Mouse (Mus musculus) layer of hippocampus, adult 6 months (tissue): Measurements from ENCODE around the gene Etv2. TPM values are rescaled to one million over a fixed set of nuclear protein-coding genes. Genes with fewer than 3 reads are reported as not detected.

ENCODE experiments used
- long read RNA-seq, 2 experiments: library from polyadenylated mRNA; unstranded; transcript quantifications; one replicate each; pipeline ENCODE4 v2.0.0; 2019 to 2020
- microRNA-seq: library from miRNA; unstranded; fragments of <30 nt; microRNA quantifications from one replicate; pipeline ENCODE4 v1.2.0, GENCODE M21; 2020
- polyA plus RNA-seq: library from polyadenylated mRNA; unstranded; fragments of <200 nt; fragmentation: Nextera tagmentation; gene quantifications from 2 replicates; pipeline ENCODE4 v1.2.3, GENCODE M21; 2021

Gene Etv2
- not detected in 2 replicates for polyA plus RNA-seq
- long read RNA-seq, experiment 1, result 0 reads
- long read RNA-seq, experiment 2, result 0 reads

DNA sequence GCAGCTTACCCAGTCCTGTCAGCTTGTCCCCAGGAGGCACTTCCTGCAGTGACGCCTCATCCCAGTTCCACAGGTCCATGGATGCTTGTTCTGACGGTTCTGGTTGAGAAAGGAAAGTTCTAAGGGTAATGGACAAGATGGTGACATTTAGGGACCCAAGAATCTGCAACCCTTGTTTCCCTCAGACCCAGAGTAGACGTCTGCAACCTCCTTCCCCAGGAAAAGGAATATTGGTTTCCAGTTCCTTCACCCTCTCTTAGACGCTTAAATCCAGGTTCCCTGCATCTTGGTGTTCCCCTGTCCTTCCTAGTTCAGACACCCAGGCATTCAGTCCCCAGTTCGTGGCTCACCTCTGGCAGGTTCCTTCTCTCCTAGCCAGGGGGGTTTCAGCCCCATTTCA lies at the start of gene Etv2:
Gene Etv2 (minus strand): TSS at position 101 of the 400 bp plus-strand sequence.

DNA sequence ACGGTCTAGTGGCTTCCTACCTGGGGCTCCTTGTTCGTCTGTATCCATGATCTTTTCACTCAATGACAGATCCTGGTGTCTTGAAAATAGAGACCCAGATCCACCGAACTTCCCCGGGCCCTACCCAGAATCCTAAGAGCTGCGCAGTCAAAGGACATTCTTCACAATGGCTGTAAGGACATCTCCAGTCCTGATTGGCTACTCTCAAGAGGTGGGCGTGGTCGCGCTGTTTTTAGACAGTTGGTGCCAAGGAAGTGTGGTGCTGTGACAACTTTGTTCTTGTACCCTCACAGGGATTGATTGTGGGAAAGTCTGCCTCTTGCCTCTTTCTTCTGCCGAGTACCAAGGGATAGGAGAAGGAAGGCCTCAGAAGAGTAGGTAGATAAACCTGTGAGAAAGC lies 35.8 kb upstream of the Etv2 start, which contains the start of gene Pmis2:
Gene Pmis2 (minus strand): TSS at position 126 of the 400 bp plus-strand sequence.

DNA sequence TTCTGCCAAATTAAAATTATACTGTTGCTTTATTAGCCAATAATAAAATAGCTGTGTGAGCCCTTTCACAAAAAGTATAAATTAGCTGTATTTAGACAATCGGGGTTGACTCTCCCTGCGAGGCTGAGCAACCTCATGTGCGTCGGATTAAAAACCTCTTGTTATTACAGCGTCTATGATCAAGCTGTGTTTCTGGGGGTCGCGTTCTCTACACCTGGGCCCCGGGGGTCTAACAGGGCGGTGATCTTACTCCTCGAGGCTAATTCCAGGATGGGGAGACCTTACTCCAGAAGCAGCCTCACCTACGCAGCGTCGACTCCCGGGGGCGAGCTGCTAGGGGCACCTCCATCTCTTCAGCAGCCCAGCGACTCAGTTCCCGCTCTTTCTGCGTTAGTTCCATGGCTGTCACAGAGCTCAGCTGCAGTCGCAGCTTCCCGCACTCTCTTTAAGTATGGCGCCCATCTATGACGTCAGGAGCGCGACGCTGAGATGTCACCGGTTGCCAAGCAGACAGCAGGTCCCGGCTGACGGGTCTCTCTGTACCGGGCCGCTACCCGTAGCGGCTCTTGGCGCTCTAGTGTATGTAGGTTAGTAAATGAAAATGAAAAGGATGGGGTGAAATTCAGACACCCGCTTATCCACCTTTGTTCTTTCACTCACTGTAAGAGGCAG lies 29.0 kb upstream of the Etv2 start, which contains the start of gene Haus5:
Gene Haus5 (minus strand): TSS at position 466 of the 672 bp plus-strand sequence.

DNA sequence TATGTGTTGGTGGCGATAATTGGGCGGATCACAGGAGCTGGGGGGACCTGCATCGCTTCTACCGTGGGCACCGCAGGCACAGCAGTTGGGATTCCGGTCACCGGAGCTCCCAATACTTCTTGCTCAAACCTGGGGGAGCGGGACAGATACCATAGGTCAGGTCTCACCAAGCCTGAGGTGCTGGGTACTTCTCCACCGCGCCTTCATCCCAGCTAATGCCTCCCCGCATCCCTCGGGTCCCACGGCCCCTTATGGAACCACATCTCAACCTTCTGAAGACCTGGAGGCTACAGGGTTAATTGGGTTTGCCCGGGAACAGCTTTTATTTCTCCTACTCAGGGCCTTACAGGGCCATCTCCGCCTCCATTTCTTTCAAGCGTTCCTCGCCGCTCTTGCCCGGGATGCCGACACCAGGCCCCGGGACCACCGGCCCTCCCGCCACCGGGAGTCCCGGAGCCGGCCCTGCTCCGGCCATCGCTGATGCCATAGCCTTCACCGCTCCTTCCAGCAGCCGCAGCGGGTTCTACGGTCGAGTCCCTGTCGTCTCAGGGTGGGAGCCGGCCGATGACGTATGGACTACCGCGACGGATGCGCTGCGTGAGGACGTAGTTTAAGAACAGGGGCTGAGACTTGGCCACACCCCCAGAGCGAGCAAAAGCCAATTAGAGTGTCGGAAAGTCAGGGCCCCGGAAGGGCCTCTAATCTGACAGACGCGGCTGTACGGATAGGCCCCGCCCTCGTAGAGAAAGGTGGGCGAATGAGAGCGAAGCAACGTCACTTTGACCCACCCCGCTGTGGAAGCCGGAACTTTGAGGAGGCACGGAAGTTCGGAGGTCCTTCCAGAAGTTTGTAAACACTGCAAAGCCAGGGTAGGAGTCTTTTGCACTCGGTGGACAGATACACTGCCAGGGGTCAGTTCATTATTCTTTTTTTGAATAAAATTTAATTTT lies 14.2 kb upstream of the Etv2 start, which contains the start of gene Rbm42:
Gene Rbm42 (minus strand): TSS at position 727 of the 950 bp plus-strand sequence.

DNA sequence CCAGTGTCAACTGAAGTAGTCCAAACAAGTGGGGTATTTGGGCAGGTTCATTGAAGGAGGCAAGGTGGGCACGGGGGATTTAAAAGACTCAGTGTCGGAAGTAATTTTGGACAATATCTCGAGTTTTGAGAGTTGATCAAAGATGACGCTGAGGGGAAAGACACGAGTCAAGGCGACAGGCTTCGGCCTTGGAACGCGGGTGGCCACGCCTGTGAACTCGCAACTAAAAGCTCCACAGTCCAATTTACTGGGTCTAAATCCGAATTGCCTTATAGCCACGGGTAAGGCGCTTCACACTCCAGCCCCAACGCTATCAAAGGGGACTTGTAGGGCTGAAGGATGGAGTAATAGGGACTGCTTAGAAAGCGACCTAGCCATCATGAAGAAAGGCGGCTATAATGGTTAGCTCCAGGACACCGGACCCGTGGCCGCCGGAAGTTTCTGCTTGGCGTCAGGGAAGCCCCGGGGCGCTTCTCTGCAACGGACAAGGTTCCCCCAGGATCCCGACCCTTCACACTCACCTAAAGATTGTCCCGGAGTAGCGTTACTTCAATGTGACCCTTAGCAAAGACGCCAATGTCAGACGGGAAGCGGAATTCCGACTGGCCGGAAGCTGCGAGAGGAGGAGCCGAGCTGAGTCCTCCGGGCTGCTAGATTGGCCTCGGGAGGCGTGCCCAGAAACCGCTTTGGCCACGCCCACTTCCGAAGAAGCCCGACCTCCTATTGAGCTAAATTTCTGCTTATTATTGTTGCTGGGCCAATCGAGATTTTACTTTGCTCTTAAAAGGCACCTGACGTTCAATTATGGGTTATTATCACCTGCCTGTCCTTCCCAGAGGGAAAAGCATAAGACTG lies 9.9 kb downstream of the Etv2 start, which contains the start of gene Cox6b1:
Gene Cox6b1 (minus strand): TSS at position 622 of the 855 bp plus-strand sequence.

DNA sequence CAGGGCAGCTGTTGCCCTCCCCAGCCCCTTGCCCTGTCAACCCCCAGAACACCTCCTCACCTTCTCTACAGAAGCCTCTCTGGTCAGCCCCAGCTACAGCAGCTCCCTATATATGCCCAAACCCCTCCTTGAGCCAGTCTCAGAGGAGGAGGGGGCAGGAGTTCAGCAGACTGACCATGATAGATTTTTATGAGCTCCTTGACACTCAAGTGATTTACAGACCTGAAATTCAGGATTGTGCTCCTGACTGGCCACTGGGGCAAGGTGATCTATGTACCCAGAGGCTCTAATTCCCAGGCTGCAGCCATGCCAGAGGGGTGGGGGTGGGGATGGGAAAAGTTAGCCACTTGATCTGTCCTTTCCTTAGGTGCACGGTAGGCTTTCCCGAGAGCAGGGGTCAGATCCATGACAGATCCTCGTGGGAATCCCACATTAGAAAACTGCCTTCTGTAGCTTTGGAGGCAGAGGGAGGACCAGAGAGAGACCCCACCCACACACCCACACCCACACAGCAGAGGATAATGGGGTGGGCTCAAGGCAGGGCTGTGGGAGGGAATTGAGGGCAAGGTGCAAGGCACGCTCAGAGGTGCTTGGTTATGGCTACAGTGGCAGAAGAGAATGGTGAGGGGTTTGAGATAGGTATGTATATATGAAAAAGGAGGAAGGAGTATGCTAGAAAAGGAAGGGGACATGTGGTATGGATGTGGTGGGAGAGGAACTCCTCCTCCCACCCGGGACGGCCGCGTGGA lies 22.8 kb downstream of the Etv2 start, which contains the start of gene Upk1a:
Gene Upk1a (minus strand): TSS at position 194 of the 749 bp plus-strand sequence.

DNA sequence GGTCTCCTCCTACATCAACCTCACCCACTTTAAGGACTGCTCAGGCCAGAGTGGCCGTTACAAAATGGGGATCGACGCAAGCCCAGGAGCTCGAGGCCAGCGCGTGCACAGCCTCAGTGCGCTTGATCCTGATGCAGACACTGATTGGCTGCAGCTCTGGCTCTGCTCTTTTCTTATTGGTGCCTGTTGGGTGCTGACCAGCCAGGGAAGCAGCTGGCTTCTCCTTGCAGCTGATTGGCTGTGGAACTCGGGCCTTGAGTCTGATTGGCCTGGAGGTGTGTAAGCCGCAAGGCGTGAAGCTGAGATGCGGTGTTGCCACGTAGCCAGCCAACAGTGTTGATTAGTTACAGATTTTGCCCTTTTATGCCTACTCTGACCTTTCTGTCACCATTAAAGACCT lies 36.9 kb downstream of the Etv2 start, which contains the start of gene Zbtb32:
Gene Zbtb32 (minus strand): TSS at position 124 of the 400 bp plus-strand sequence.

DNA sequence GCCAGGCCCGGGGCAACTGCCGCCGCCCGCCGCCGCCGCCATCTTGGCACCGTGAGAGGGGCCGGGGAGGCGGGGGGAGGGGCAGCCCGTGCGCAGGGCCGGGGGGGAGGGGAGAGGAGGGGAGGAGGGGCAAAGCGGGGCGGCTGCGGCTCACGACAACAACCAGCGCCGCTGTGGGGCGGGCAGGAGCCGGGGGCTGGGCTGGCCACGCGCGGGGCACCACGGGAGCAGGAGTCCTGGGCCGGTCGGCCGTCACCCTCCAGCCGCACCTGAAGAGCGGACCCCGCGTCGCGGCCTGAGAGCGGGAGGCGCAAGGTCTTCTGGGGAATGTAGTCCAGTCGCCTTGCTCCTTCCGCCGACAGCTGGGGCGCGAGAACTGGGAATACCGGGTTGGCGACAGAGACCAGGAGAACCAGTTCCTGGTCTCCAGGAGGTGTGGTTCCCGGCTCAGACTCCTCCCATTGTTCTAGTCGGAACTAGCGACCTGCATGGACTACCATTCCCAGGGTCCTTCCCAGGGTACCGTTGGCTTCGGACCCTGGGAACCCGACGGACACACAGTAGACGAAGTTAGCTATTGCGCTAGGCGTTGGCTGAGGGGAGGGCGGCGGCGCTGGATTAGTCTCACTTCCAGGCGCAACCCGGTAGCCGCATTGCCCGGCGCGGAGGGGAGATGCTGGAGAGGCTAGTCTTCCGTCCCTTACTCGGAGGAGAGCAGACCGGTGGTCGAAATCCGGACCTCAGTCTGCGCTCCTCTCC lies 46.8 kb downstream of the Etv2 start, which contains the start of gene Kmt2b:
Gene Kmt2b (minus strand): TSS at position 51 of the 759 bp plus-strand sequence.

Small RNA genes within 50 kb of the gene (microRNA-seq; reads per million reads assigned to microRNA genes)
- not detected for gene Mir3569

Other genes with a start within 250 kb of the Etv2 start
- 120 and 125 TPM in 2 replicates for gene Tyrobp, start 222.1 kb downstream of the Etv2 start, polyA plus RNA-seq
- gene Hcst, start 216.0 kb downstream of the Etv2 start, polyA plus RNA-seq, result 2.7 and 3.0 TPM in 2 replicates
- gene Nfkbid, start 214.1 kb downstream of the Etv2 start, polyA plus RNA-seq, result 0.40 and 0.80 TPM in 2 replicates
- gene Aplp1, start 190.3 kb downstream of the Etv2 start, polyA plus RNA-seq, result 316 and 379 TPM in 2 replicates
- gene Kirrel2, start 178.2 kb downstream of the Etv2 start, polyA plus RNA-seq, result 1.9 and 2.2 TPM in 2 replicates
- 0.90 and 0.92 TPM in 2 replicates for gene Nphs1, start 177.5 kb downstream of the Etv2 start, polyA plus RNA-seq
- gene Prodh2, start 142.2 kb downstream of the Etv2 start, polyA plus RNA-seq, result not detected in 2 replicates
- 43.0 and 61.1 TPM in 2 replicates for gene Arhgap33, start 100.8 kb downstream of the Etv2 start, polyA plus RNA-seq
- 6.1 and 6.3 TPM in 2 replicates for gene Hspb6, start 83.7 kb downstream of the Etv2 start, polyA plus RNA-seq
- 1.2 and 4.0 TPM in 2 replicates for gene Proser3, start 83.6 kb downstream of the Etv2 start, polyA plus RNA-seq
- gene Lin37, start 76.0 kb downstream of the Etv2 start, polyA plus RNA-seq, result 65.8 and 69.9 TPM in 2 replicates
- gene U2af1l4, start 72.6 kb downstream of the Etv2 start, polyA plus RNA-seq, result 122 and 127 TPM in 2 replicates
- gene Gm49396, start 72.5 kb downstream of the Etv2 start, polyA plus RNA-seq, result 0.33 and 0.40 TPM in 2 replicates
- 190 and 201 TPM in 2 replicates for gene Psenen, start 72.2 kb downstream of the Etv2 start, polyA plus RNA-seq
- gene Igflr1, start 70.4 kb downstream of the Etv2 start, polyA plus RNA-seq, result 0.46 and 0.69 TPM in 2 replicates
- gene Kmt2b, start 47.1 kb downstream of the Etv2 start, polyA plus RNA-seq, result 1.4 and 3.8 TPM in 2 replicates
- 0.23 and 0.30 TPM in 2 replicates for gene Zbtb32, start 36.9 kb downstream of the Etv2 start, polyA plus RNA-seq
- not detected in 2 replicates for gene Upk1a, start 23.0 kb downstream of the Etv2 start, polyA plus RNA-seq
- 2,257 and 2,565 TPM in 2 replicates for gene Cox6b1, start 9.7 kb downstream of the Etv2 start, polyA plus RNA-seq
- gene Rbm42, start 14.5 kb upstream of the Etv2 start, polyA plus RNA-seq, result 136 and 146 TPM in 2 replicates
- 3.7 and 4.0 TPM in 2 replicates for gene Haus5, start 29.1 kb upstream of the Etv2 start, polyA plus RNA-seq
- gene Pmis2, start 35.8 kb upstream of the Etv2 start, polyA plus RNA-seq, result not detected in 2 replicates
- gene 2200002J24Rik, start 63.1 kb upstream of the Etv2 start, polyA plus RNA-seq, result not detected in 2 replicates
- gene Atp4a, start 76.4 kb upstream of the Etv2 start, polyA plus RNA-seq, result 1.1 and 1.2 TPM in 2 replicates
- gene Tmem147, start 93.7 kb upstream of the Etv2 start, polyA plus RNA-seq, result 194 and 230 TPM in 2 replicates
- gene Gapdhs, start 107.8 kb upstream of the Etv2 start, polyA plus RNA-seq, result not detected in 2 replicates
- gene Sbsn, start 115.6 kb upstream of the Etv2 start, polyA plus RNA-seq, result 3.8 and 3.9 TPM in 2 replicates
- 2.9 and 4.1 TPM in 2 replicates for gene Dmkn, start 127.9 kb upstream of the Etv2 start, polyA plus RNA-seq
- gene Krtdap, start 152.0 kb upstream of the Etv2 start, polyA plus RNA-seq, result not detected in 2 replicates
- gene Ffar2, start 187.9 kb upstream of the Etv2 start, polyA plus RNA-seq, result not detected in 2 replicates
- not detected in 2 replicates for gene Ffar3, start 220.3 kb upstream of the Etv2 start, polyA plus RNA-seq
- not detected in 2 replicates for gene Ffar1, start 225.7 kb upstream of the Etv2 start, polyA plus RNA-seq
- gene Cd22, start 244.5 kb upstream of the Etv2 start, polyA plus RNA-seq, result 0.04 and 0.13 TPM in 2 replicates